Mouse (Mus musculus): ENCODE results near the gene Scaf1.

DNA sequence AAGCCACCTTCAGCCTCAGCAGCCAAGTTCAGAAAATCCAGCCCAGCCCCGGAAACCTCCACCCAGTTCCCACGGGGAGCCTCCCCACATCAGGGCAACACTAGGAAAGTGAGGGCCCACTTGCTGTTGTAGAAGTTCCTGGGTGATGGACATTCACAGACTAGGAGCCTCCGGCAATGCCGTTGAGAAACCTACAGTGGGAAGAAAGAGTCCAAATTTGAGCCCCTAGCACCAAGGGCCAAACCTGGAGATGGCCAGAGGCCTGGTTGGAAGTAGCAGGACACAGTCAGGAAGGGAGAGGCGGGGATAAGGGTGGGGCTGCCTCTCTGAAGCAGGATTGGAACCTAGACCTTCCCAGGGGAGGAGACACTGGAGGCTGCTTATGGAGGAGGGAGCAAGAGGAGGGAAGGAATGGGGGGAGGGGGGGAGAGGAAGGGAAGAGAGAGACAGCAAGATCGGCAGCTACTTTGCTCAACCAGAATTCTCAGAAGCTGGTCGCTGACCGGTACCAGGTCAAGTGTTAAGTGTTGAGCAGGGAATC lies 2.9 kb upstream of the Scaf1 start:
- no peak for TF ChIP-seq ZC3H11A (IDR thresholded peaks at IDR 0.05; ENCODE audit: borderline replicate concordance, low read depth, low read length)
- no peak for TF ChIP-seq CHD2 (IDR thresholded peaks at IDR 0.05; ENCODE audit: low read depth, low read length)
- no peak for TF ChIP-seq MAFK (IDR thresholded peaks at IDR 0.05; ENCODE audit: insufficient read depth, low read depth, low read length)
- no peak for TF ChIP-seq ZNF384 (IDR thresholded peaks at IDR 0.05; ENCODE audit: low read depth, low read length)
- TF ChIP-seq HCFC1 (IDR thresholded peaks at IDR 0.05; ENCODE audit: borderline replicate concordance, insufficient read depth, low read length): no peak

Data from ES-E14 (cell line).